Mouse (Mus musculus) mature B cell (primary cell): Measurements from ENCODE around the gene Acad11.

Experiments
- in situ Hi-C: fragments of 300-500 bp; cut with MboI; formaldehyde crosslinking; loops from 2 replicates; pipeline ENCODE4 v1.14.3; 2019

Acad11 gene

GRCm38 (mm10) chr9:104146683-104147082, 83.5 kb downstream of the Acad11 start:
- in situ Hi-C loops = no loop called here

- in situ Hi-C loops = no loop called here
Observed at GRCm38 (mm10) chr9:104148969-104149368, 85.8 kb downstream of the Acad11 start.

- in situ Hi-C loops = no loop called here
Observed at GRCm38 (mm10) chr9:104152121-104152520, 88.9 kb downstream of the Acad11 start.

GRCm38 (mm10) chr9:104155100-104155715, 92.0 kb downstream of the Acad11 start:
- in situ Hi-C loops = no loop called here

- in situ Hi-C loops = no loop called here
Observed at GRCm38 (mm10) chr9:104156506-104156905, 93.3 kb downstream of the Acad11 start.

GRCm38 (mm10) chr9:104157291-104157690, 94.1 kb downstream of the Acad11 start:
- in situ Hi-C loops = no loop called here

DNA sequence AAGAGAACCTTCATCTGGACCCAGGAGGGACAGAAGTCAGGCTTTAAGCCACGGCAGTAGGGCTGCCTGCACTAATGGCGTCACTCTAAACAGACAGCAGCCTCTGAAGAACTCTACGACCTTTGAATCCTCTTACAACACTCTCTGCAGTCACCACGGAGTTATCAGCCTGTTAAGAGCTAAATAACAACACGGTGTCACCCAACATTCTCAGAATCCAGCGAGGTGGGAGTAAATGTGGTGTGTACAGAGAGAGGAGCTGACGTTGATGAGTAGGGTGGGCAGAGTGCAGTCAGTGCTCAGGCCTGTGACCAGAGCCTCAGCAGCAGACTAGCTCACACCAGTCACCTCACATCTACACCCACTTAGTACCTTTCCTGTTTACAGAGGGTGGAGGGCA, 97.9 kb downstream of the Acad11 start:
- in situ Hi-C loops = no loop called here

DNA sequence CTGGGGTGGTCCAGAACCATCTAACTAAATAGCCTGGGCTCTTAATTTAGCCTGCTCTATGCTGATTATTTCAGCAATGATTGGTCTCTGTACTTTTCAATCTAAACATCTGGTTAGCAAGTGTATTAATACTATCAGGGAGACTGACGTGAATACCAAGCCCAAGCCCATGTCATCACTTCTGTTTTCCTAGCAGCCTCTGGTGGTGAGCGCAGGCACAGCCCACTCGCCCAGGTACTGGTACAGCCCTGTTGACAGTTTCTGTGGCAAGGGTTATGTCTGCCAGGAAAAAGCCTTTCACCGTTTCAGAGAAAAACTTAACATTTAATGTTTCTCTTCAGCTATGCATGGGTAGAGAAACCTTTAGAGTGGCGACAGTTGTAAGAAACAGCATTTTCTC, 101.0 kb downstream of the Acad11 start:
- in situ Hi-C loops = no loop called here

DNA sequence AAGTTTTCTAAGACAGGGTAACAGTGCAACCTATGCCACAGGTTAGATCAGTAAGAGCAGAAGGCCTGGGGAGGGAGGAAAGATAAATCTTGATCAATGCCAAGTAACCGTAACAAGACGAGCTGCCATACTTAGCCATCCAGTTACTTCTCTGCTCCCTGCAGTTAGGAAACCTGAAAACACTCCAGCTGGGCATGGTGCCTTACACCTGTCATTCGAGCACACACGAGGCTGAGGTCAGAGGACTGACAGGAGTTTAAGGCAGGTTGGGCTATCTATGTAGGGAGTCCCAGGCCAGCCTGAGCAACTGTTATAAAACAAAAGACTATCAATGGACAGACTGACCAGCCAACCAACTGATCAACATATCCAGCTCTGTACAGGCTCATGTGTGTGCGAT, 102.7 kb downstream of the Acad11 start:
- in situ Hi-C loops = no loop called here

- in situ Hi-C loops = no loop called here
Observed at GRCm38 (mm10) chr9:104169986-104170385, 106.8 kb downstream of the Acad11 start.

GRCm38 (mm10) chr9:104171651-104172050, 108.5 kb downstream of the Acad11 start:
- in situ Hi-C loops = no loop called here

DNA sequence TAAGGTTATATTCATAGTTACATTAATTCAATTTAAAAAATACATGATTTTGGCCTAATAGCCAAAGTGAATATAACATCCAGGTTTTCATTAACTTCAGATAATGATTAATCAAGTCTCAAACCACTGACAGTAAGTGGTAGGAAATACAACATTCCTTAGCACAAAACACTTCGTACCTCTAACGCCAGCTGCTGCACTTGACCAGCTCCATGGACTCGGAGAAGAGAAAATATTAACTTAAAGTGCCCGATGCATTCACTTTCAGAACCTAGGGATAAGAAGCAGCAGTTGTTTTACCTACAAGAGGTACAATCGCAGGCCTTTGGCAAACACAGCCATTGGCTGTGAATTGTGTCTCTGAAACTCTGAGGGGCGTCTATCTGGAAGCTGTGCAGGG, 109.2 kb downstream of the Acad11 start:
- in situ Hi-C loops = no loop called here
